Mouse (Mus musculus): ENCODE data around the gene Bcam.

- no peak for TF ChIP-seq POLR2A (IDR thresholded peaks at IDR 0.05; ENCODE audit: insufficient read length, low read depth)
- no peak for TF ChIP-seq USF1 (IDR thresholded peaks at IDR 0.05; ENCODE audit: low read depth)
- TF ChIP-seq MAX (IDR thresholded peaks at IDR 0.05; ENCODE audit: low read depth), result no peak
- TF ChIP-seq TCF12 (IDR thresholded peaks at IDR 0.05; ENCODE audit: insufficient read depth, poor library complexity, severe bottlenecking), result no peak
- TF ChIP-seq POLR2AphosphoS2 (IDR thresholded peaks at IDR 0.05; ENCODE audit: insufficient read length, low read depth), result no peak
- no peak for TF ChIP-seq E2F4 (IDR thresholded peaks at IDR 0.05; ENCODE audit: insufficient read depth)
- no peak for TF ChIP-seq TCF3 (IDR thresholded peaks at IDR 0.05; ENCODE audit: insufficient read length, low read depth)
Observed at GRCm38 (mm10) chr7:19769001-19769400, 1.8 kb downstream of the Bcam start.
